ENCODE assay signal across 9 mouse cellular contexts in the genomic region with DNA sequence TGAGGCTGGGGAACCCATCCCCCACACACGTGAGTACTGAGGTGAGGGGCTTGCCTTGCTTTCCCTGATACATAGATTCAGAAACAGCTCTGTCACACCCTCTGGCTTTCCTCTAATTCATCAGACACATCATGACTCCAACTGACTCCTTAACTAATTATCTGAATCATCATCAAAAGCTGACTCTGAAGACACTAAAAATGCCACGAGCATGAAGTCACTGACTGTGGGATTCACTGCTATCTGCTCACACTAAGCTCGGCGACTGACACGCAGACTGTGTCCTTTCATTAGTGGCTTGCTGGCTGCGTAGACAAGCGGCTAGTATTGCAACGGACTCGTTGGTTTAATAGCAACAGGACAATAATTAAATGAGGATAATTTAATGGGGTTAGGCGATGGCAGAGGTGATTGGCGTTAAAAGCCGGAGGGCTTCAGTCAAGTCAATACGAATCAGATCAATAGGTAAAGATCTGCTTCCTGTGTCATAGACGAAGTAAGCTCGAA. TPM values are rescaled to one million over a fixed set of nuclear protein-coding genes. Genes with fewer than 3 reads are reported as not detected.
A peak's percentile ranks its signal among the peaks of the same experiment; 100 is the strongest.
DNase-seq lines count a peak whose midpoint lies in the region; ATAC-seq lines count a peak whose summit lies in the region.
"Had no signal": no experiment of that assay in that cellular context is flagged by ENCODE, and none has a peak within 500 bp of the region (broad histone marks: within the 10 kb centered on the region; RNA-seq: fewer than 3 reads in every experiment).

No protein-coding gene starts in this region.

- H3K4me1 ChIP-seq in megakaryocyte, embryonic 14.5 days, result peaks cover 45% of the 10 kb centered on the region
- peaks cover 5% of the 10 kb centered on the region for H3K4me1 ChIP-seq in forebrain, embryonic 13.5 days
- peaks cover 23% of the 10 kb centered on the region for H3K4me1 ChIP-seq in liver, embryonic 11.5 days (replicated peaks; ENCODE audit: control insufficient read depth, insufficient read depth, low read length)
- peaks cover 4% of the 10 kb centered on the region; the same call in 1 of the 2 replicates for H3K4me1 ChIP-seq in stomach, embryonic 15.5 days

- H3K4me3 ChIP-seq in megakaryocyte, embryonic 14.5 days (replicated peaks), result peak overlapping the region; percentile 78
- peak overlapping the region; percentile 31 for H3K4me3 ChIP-seq in forebrain, embryonic 13.5 days
- peak overlapping the region; percentile 40 for H3K4me3 ChIP-seq in liver, embryonic 11.5 days (ENCODE audit: low read depth, low read length)
- peak overlapping the region; percentile 35; the same call in 1 of the 2 replicates for H3K4me3 ChIP-seq in stomach, embryonic 15.5 days (replicated peaks)

- WGBS in forebrain, embryonic 13.5 days, result 74% methylated on average over 15 of the region's 15 CpGs
- 50% methylated on average over 15 of the region's 15 CpGs for WGBS in liver, embryonic 11.5 days
- WGBS in stomach, embryonic 15.5 days, result 66% methylated on average over 15 of the region's 15 CpGs

- H3K4me2 ChIP-seq in forebrain, embryonic 13.5 days, result peak overlapping the region; percentile 53
- H3K4me2 ChIP-seq in liver, embryonic 11.5 days, result peak overlapping the region; percentile 74
- H3K4me2 ChIP-seq in stomach, embryonic 15.5 days, result peak overlapping the region; percentile 53

- H3K27ac ChIP-seq in forebrain, embryonic 13.5 days, result no peak overlapping the region
- no peak overlapping the region for H3K27ac ChIP-seq in liver, embryonic 11.5 days (ENCODE audit: low read depth, low read length)
- no peak overlapping the region for H3K27ac ChIP-seq in stomach, embryonic 15.5 days

- ATAC-seq in megakaryocyte, adult 5-6 weeks (ENCODE audit: poor library complexity, severe bottlenecking), result no peak
- ATAC-seq in forebrain, embryonic 13.5 days, result no peak
- ATAC-seq in liver, embryonic 11.5 days (replicated peaks; ENCODE audit: low FRiP score), result no peak
- ATAC-seq in stomach, embryonic 15.5 days (ENCODE audit: insufficient read depth, low FRiP score, low read depth), result no peak
- no peak for ATAC-seq in megakaryocyte progenitor cell, adult 5-6 weeks (replicated peaks; ENCODE audit: poor library complexity)

- H3K36me3 ChIP-seq in megakaryocyte, embryonic 14.5 days (replicated peaks; ENCODE audit: low read length), result no peaks in the 10 kb centered on the region
- H3K36me3 ChIP-seq in forebrain, embryonic 13.5 days (ENCODE audit: poor library complexity, severe bottlenecking), result no peaks in the 10 kb centered on the region
- H3K36me3 ChIP-seq in liver, embryonic 11.5 days (ENCODE audit: control insufficient read depth, insufficient read depth, low read length), result no peaks in the 10 kb centered on the region
- no peaks in the 10 kb centered on the region for H3K36me3 ChIP-seq in stomach, embryonic 15.5 days

- H3K9ac ChIP-seq in forebrain, embryonic 13.5 days, result no peak overlapping the region
- no peak overlapping the region for H3K9ac ChIP-seq in liver, embryonic 11.5 days (ENCODE audit: low read depth, low read length)
- H3K9ac ChIP-seq in stomach, embryonic 15.5 days, result no peak overlapping the region

- peaks cover 6% of the 10 kb centered on the region for H3K27me3 ChIP-seq in megakaryocyte, embryonic 14.5 days (replicated peaks)
- H3K27me3 ChIP-seq in forebrain, embryonic 13.5 days, result no peaks in the 10 kb centered on the region
- H3K27me3 ChIP-seq in liver, embryonic 11.5 days (replicated peaks; ENCODE audit: control insufficient read depth, insufficient read depth, low read length), result no peaks in the 10 kb centered on the region
- H3K27me3 ChIP-seq in stomach, embryonic 15.5 days (replicated peaks), result no peaks in the 10 kb centered on the region

- no peaks in the 10 kb centered on the region for H3K9me3 ChIP-seq in megakaryocyte, embryonic 14.5 days
- H3K9me3 ChIP-seq in forebrain, embryonic 13.5 days (replicated peaks), result no peaks in the 10 kb centered on the region
- no peaks in the 10 kb centered on the region for H3K9me3 ChIP-seq in liver, embryonic 11.5 days (ENCODE audit: control insufficient read depth, low read length)
- no peaks in the 10 kb centered on the region for H3K9me3 ChIP-seq in stomach, embryonic 15.5 days

- DNase-seq in liver, embryonic 11.5 days (ENCODE audit: low spot score), result no peak
- DNase-seq in layer of hippocampus, postnatal 25 days (ENCODE audit: extremely low spot score in 1 of 2, low spot score in 1 of 2), result no peak
- no peak for DNase-seq in layer of hippocampus, adult 8-10 months (ENCODE audit: low spot score in 2 of 2)
- DNase-seq: adrenal gland, adult 2 months had no signal

RNA-seq across cellular contexts. Expression of a gene that starts 6.2 kb away (rescaled TPM):
- not detected in 2 replicates for polyA plus RNA-seq in megakaryocyte, embryonic 14.5 days (2012; ENCODE audit: insufficient read depth, low replicate concordance)
- not detected in 2 replicates for total RNA-seq in megakaryocyte, adult 5-6 weeks (2015)
- not detected in 2 replicates for total RNA-seq in megakaryocyte, adult 5-6 weeks (2017)
- polyA plus RNA-seq in forebrain, embryonic 13.5 days (2015; fragmentation: Nextera tagmentation; extraction: Ambion mirVana), result 0.24 TPM in 1 of 2 replicates, not detected in the other
- polyA plus RNA-seq in liver, embryonic 11.5 days (2014; fragmentation: Nextera tagmentation; extraction: Ambion mirVana), result 0.53 and 0.55 TPM in 2 replicates
- polyA plus RNA-seq in stomach, embryonic 15.5 days (2015; fragmentation: Nextera tagmentation; extraction: Ambion mirVana), result 7.8 and 9.7 TPM in 2 replicates
- total RNA-seq in megakaryocyte progenitor cell, adult 5-6 weeks (2015), result 0.35 TPM in 1 of 2 replicates, not detected in the other
- 0.51 and 0.54 TPM in 2 replicates for total RNA-seq in megakaryocyte progenitor cell, adult 5-6 weeks (2017)
- total RNA-seq in layer of hippocampus, postnatal 25 days (2021), result under 1 TPM; 0.15 to 0.21 TPM
- under 1 TPM in 2 of 4 experiments, not detected in 2; 0.36 to 0.39 TPM for total RNA-seq in layer of hippocampus, adult 8-10 months (2022)
- polyA plus RNA-seq: adrenal gland, adult 2 months had no signal

RNA-seq across cellular contexts. Expression of a gene that starts 28.0 kb away (rescaled TPM):
- 15.7 TPM in 1 of 2 replicates, not detected in the other for polyA plus RNA-seq in megakaryocyte, embryonic 14.5 days (2012; ENCODE audit: insufficient read depth, low replicate concordance)
- total RNA-seq in megakaryocyte, adult 5-6 weeks (2015), result 97.1 and 106 TPM in 2 replicates
- 61.2 and 67.4 TPM in 2 replicates for total RNA-seq in megakaryocyte, adult 5-6 weeks (2017)
- 97.0 and 102 TPM in 2 replicates for polyA plus RNA-seq in forebrain, embryonic 13.5 days (2015; fragmentation: Nextera tagmentation; extraction: Ambion mirVana)
- 69.4 and 70.1 TPM in 2 replicates for polyA plus RNA-seq in liver, embryonic 11.5 days (2014; fragmentation: Nextera tagmentation; extraction: Ambion mirVana)
- 83.4 and 92.6 TPM in 2 replicates for polyA plus RNA-seq in stomach, embryonic 15.5 days (2015; fragmentation: Nextera tagmentation; extraction: Ambion mirVana)
- total RNA-seq in megakaryocyte progenitor cell, adult 5-6 weeks (2015), result 107 and 121 TPM in 2 replicates
- 54.6 and 63.6 TPM in 2 replicates for total RNA-seq in megakaryocyte progenitor cell, adult 5-6 weeks (2017)
- total RNA-seq in layer of hippocampus, postnatal 25 days (2021), result 10 to 100 TPM; 36.0 to 39.8 TPM
- total RNA-seq in layer of hippocampus, adult 8-10 months (2022), result 10 to 100 TPM; 34.3 to 38.0 (median 35.7) TPM

RNA-seq across cellular contexts. Expression of a gene that starts 54.1 kb away (rescaled TPM):
- polyA plus RNA-seq in megakaryocyte, embryonic 14.5 days (2012; ENCODE audit: insufficient read depth, low replicate concordance), result 2.0 TPM in 1 of 2 replicates, not detected in the other
- total RNA-seq in megakaryocyte, adult 5-6 weeks (2015), result 9.9 and 20.1 TPM in 2 replicates
- 10.2 and 14.5 TPM in 2 replicates for total RNA-seq in megakaryocyte, adult 5-6 weeks (2017)
- polyA plus RNA-seq in forebrain, embryonic 13.5 days (2015; fragmentation: Nextera tagmentation; extraction: Ambion mirVana), result 16.4 and 17.3 TPM in 2 replicates
- polyA plus RNA-seq in liver, embryonic 11.5 days (2014; fragmentation: Nextera tagmentation; extraction: Ambion mirVana), result 3.0 and 3.4 TPM in 2 replicates
- polyA plus RNA-seq in stomach, embryonic 15.5 days (2015; fragmentation: Nextera tagmentation; extraction: Ambion mirVana), result 10.1 and 13.7 TPM in 2 replicates
- total RNA-seq in megakaryocyte progenitor cell, adult 5-6 weeks (2015), result 2.9 and 5.0 TPM in 2 replicates
- total RNA-seq in megakaryocyte progenitor cell, adult 5-6 weeks (2017), result 0.37 and 1.5 TPM in 2 replicates
- total RNA-seq in layer of hippocampus, postnatal 25 days (2021), result 10 to 100 TPM; 24.3 to 25.4 TPM
- total RNA-seq in layer of hippocampus, adult 8-10 months (2022), result 10 to 100 TPM; 25.3 to 29.3 (median 27.6) TPM

RNA-seq across cellular contexts. Expression of a gene that starts 54.5 kb away (rescaled TPM):
- polyA plus RNA-seq in megakaryocyte, embryonic 14.5 days (2012; ENCODE audit: insufficient read depth, low replicate concordance), result 0.09 TPM in 1 of 2 replicates, not detected in the other
- 0.39 and 0.49 TPM in 2 replicates for total RNA-seq in megakaryocyte, adult 5-6 weeks (2015)
- 0.85 and 1.6 TPM in 2 replicates for total RNA-seq in megakaryocyte, adult 5-6 weeks (2017)
- polyA plus RNA-seq in forebrain, embryonic 13.5 days (2015; fragmentation: Nextera tagmentation; extraction: Ambion mirVana), result 0.20 and 0.37 TPM in 2 replicates
- polyA plus RNA-seq in liver, embryonic 11.5 days (2014; fragmentation: Nextera tagmentation; extraction: Ambion mirVana), result 0.22 and 0.27 TPM in 2 replicates
- 1.1 and 1.3 TPM in 2 replicates for polyA plus RNA-seq in stomach, embryonic 15.5 days (2015; fragmentation: Nextera tagmentation; extraction: Ambion mirVana)
- 0.35 and 1.2 TPM in 2 replicates for total RNA-seq in megakaryocyte progenitor cell, adult 5-6 weeks (2015)
- 0.21 and 0.61 TPM in 2 replicates for total RNA-seq in megakaryocyte progenitor cell, adult 5-6 weeks (2017)
- 1 to 10 TPM; 3.5 to 3.8 TPM for total RNA-seq in layer of hippocampus, postnatal 25 days (2021)
- 1 to 10 TPM; 3.2 to 5.4 (median 4.1) TPM for total RNA-seq in layer of hippocampus, adult 8-10 months (2022)
